Mouse (Mus musculus) embryo, embryonic 10.5 days (tissue): ENCODE measurements around the gene Ssr4.

Experiments used
- DNase-seq: peaks from one replicate; pipeline ENCODE4 v3.0.0-alpha.2; 2015; ENCODE audit warnings: low spot score

Ssr4 gene

GRCm38 (mm10) chrX:73815072-73815471, 28.2 kb downstream of the Ssr4 start:
- peak; percentile 71 for DNase-seq

- DNase-seq: no peak
These were observed 29.9 kb downstream of the Ssr4 start for GRCm38 (mm10) chrX:73816596-73817314.

GRCm38 (mm10) chrX:73823747-73824146, 36.9 kb downstream of the Ssr4 start:
- peak; percentile 35 for DNase-seq

GRCm38 (mm10) chrX:73824185-73825151, 37.6 kb downstream of the Ssr4 start, which contains the start of gene Pdzd4:
Pdzd4 (minus strand) TSS chrX:73824969.
- DNase-seq: peak; percentile 57

GRCm38 (mm10) chrX:73835731-73836130, 48.9 kb downstream of the Ssr4 start:
- no peak for DNase-seq

- DNase-seq: no peak
These were observed 49.9 kb downstream of the Ssr4 start for GRCm38 (mm10) chrX:73836691-73837090.
